In genomic region chr14:102983686-102984085, GRCm38 (mm10) we compare ENCODE assay signal across 10 mouse cellular contexts. TPM values are rescaled to one million over a fixed set of nuclear protein-coding genes. Genes with fewer than 3 reads are reported as not detected.
DNase-seq lines count a peak whose midpoint lies in the region; ATAC-seq and TF ChIP-seq lines count a peak whose summit lies in the region.
"Had no signal": no experiment of that assay in that cellular context is flagged by ENCODE, and none has a peak within 500 bp of the region (broad histone marks: within the 10 kb centered on the region; RNA-seq: fewer than 3 reads in every experiment).

No protein-coding gene starts in this region.

- H3K4me3 ChIP-seq in limb, embryonic 12.5 days (replicated peaks), result no peak overlapping the region
- no peak overlapping the region for H3K4me3 ChIP-seq in limb, embryonic 10.5 days
- peak overlapping the region; percentile 63; the same call in 1 of the 2 replicates for H3K4me3 ChIP-seq in hindbrain, embryonic 10.5 days
- no peak overlapping the region for H3K4me3 ChIP-seq in liver, embryonic 14.5 days (ENCODE audit: insufficient read depth in 1 of 2, low read depth in 2 of 2, low read length in 2 of 2)

- H3K9ac ChIP-seq in limb, embryonic 12.5 days (replicated peaks), result no peak overlapping the region
- H3K9ac ChIP-seq in liver, embryonic 14.5 days (replicated peaks), result no peak overlapping the region

- DNase-seq in cerebellum, adult 9-10 months, result peak; percentile 18
- no peak for DNase-seq in cerebellum, postnatal 10 days
- no peak for DNase-seq in limb, embryonic 10.5 days (ENCODE audit: low spot score)
- DNase-seq in hindbrain, embryonic 10.5 days (ENCODE audit: low spot score), result no peak
- DNase-seq in liver, embryonic 14.5 days (ENCODE audit: low read depth in 3 of 3, low spot score in 3 of 3), result no peak
- no peak for DNase-seq in embryo, embryonic 9.5 days (ENCODE audit: extremely low spot score)
- no peak for DNase-seq in gastrocnemius, postnatal 14 days
- DNase-seq: right cerebral cortex, postnatal 25 days; thymus, postnatal 25 days had no signal

- TF ChIP-seq EP300 in liver, embryonic 14.5 days (IDR thresholded peaks at IDR 0.05; ENCODE audit: low read depth), result no peak

- peaks cover 13% of the 10 kb centered on the region for H3K4me1 ChIP-seq in limb, embryonic 12.5 days (replicated peaks)
- peaks cover 29% of the 10 kb centered on the region for H3K4me1 ChIP-seq in limb, embryonic 10.5 days
- H3K4me1 ChIP-seq in hindbrain, embryonic 10.5 days (replicated peaks), result peaks cover 28% of the 10 kb centered on the region
- H3K4me1 ChIP-seq in liver, embryonic 14.5 days (replicated peaks; ENCODE audit: control insufficient read depth in 2 of 2, insufficient read depth in 2 of 2, low read length in 1 of 2), result peaks cover 0 to 3% of the 10 kb centered on the region in 2 experiments; a peak in 2 of 4 replicates

- no peaks in the 10 kb centered on the region for H3K36me3 ChIP-seq in limb, embryonic 12.5 days
- no peaks in the 10 kb centered on the region for H3K36me3 ChIP-seq in limb, embryonic 10.5 days
- no peaks in the 10 kb centered on the region for H3K36me3 ChIP-seq in hindbrain, embryonic 10.5 days
- H3K36me3 ChIP-seq in liver, embryonic 14.5 days (replicated peaks; ENCODE audit: control insufficient read depth, insufficient read depth, low read depth), result no peaks in the 10 kb centered on the region

- TF ChIP-seq CTCF in liver, embryonic 14.5 days (IDR thresholded peaks at IDR 0.05; ENCODE audit: low read depth), result no peak

- WGBS in limb, embryonic 12.5 days, result 75% methylated on average over 8 of the region's 8 CpGs
- 77% methylated on average over 8 of the region's 8 CpGs for WGBS in limb, embryonic 10.5 days
- WGBS in hindbrain, embryonic 10.5 days, result 75% methylated on average over 8 of the region's 8 CpGs
- 31% methylated on average over 8 of the region's 8 CpGs for WGBS in liver, embryonic 14.5 days (ENCODE audit: insufficient replicate concordance)

- H3K27ac ChIP-seq in limb, embryonic 12.5 days, result no peak overlapping the region
- H3K27ac ChIP-seq in limb, embryonic 10.5 days, result no peak overlapping the region
- no peak overlapping the region for H3K27ac ChIP-seq in hindbrain, embryonic 10.5 days
- H3K27ac ChIP-seq in liver, embryonic 14.5 days, result no peak overlapping the region

- no peak for ATAC-seq in limb, embryonic 12.5 days (ENCODE audit: insufficient number of reproducible peaks, insufficient read depth, low FRiP score, low TSS enrichment, low read depth)
- no peak for ATAC-seq in liver, embryonic 14.5 days (ENCODE audit: insufficient read depth)

- H3K9me3 ChIP-seq in limb, embryonic 12.5 days, result no peaks in the 10 kb centered on the region
- no peaks in the 10 kb centered on the region for H3K9me3 ChIP-seq in limb, embryonic 10.5 days (replicated peaks)
- no peaks in the 10 kb centered on the region for H3K9me3 ChIP-seq in hindbrain, embryonic 10.5 days
- no peaks in the 10 kb centered on the region for H3K9me3 ChIP-seq in liver, embryonic 14.5 days (ENCODE audit: control insufficient read depth, low read length)

- intact Hi-C loops in gastrocnemius, postnatal 14 days (cut with DNase I; ENCODE audit: low total_unique reads), result loop anchor here (10.0 kb wide), 1 partner anchor 179 kb away; no protein-coding TSS in a partner anchor

- H3K4me2 ChIP-seq in limb, embryonic 12.5 days, result peak overlapping the region; percentile 87; the same call in 1 of the 2 replicates
- peak overlapping the region; percentile 67; the same call in 1 of the 2 replicates for H3K4me2 ChIP-seq in liver, embryonic 14.5 days (ENCODE audit: low read depth)

- peaks cover 5% of the 10 kb centered on the region for H3K27me3 ChIP-seq in limb, embryonic 12.5 days
- H3K27me3 ChIP-seq in limb, embryonic 10.5 days (ENCODE audit: low read depth, poor library complexity, severe bottlenecking), result peaks cover 21% of the 10 kb centered on the region; the same call in 1 of the 2 replicates
- H3K27me3 ChIP-seq in hindbrain, embryonic 10.5 days (ENCODE audit: insufficient read depth, poor library complexity, severe bottlenecking), result peaks cover 20% of the 10 kb centered on the region
- H3K27me3 ChIP-seq in liver, embryonic 14.5 days (ENCODE audit: control insufficient read depth, insufficient read depth, low read length), result peaks cover 37% of the 10 kb centered on the region

RNA-seq across cellular contexts. Expression of gene Kctd12, which starts 1.2 kb away (rescaled TPM):
- polyA plus RNA-seq in limb, embryonic 12.5 days (2016; fragmentation: Nextera tagmentation; extraction: Ambion mirVana), result 15.8 and 20.9 TPM in 2 replicates
- 5.3 and 8.2 TPM in 2 replicates for polyA plus RNA-seq in limb, embryonic 10.5 days (2016; fragmentation: Nextera tagmentation; extraction: Ambion mirVana)
- 4.2 and 5.2 TPM in 2 replicates for polyA plus RNA-seq in hindbrain, embryonic 10.5 days (2016; fragmentation: Nextera tagmentation; extraction: Ambion mirVana)
- 2.9 and 3.5 TPM in 2 replicates for polyA plus RNA-seq in liver, embryonic 14.5 days (2012; rRNA removed)
- polyA plus RNA-seq in liver, embryonic 14.5 days (2014; fragmentation: Nextera tagmentation; extraction: Ambion mirVana), result 2.3 and 2.9 TPM in 2 replicates
- total RNA-seq in gastrocnemius, postnatal 14 days (2021), result 10 to 100 TPM; 16.7 to 20.2 TPM
